Mouse (Mus musculus) kidney, adult 2 months (tissue): ENCODE data around the gene Scn9a.

Experiments used
- CTCF ChIP-seq: fragments of 200-500 bp; conservative IDR thresholded peaks from 2 replicates; pipeline ENCODE4 v1.5.1; 2011; ENCODE audit warnings: low read depth, mild to moderate bottlenecking, control low read depth, low read length, moderate library complexity, mixed read lengths; ENCODE audit not compliant: insufficient read depth, insufficient read length
- POLR2A ChIP-seq: fragments of 200-500 bp; IDR thresholded peaks from one replicate; pipeline ENCODE4 v1.6.1; 2011; ENCODE audit warnings: low read depth, low read length, control low read depth

GRCm38 (mm10) chr2:66508032-66508431, 126.7 kb downstream of the Scn9a start:
- TF ChIP-seq CTCF = no peak
- TF ChIP-seq POLR2A = no peak
